In genomic region chr10:128041636-128042035, GRCm38 (mm10) we compare ENCODE assay signal across 20 mouse cellular contexts. TPM values are rescaled to one million over a fixed set of nuclear protein-coding genes. Genes with fewer than 3 reads are reported as not detected.
"Had no signal": no experiment of that assay in that cellular context is flagged by ENCODE, and none has a peak within 500 bp of the region (broad histone marks: within the 10 kb centered on the region; RNA-seq: fewer than 3 reads in every experiment).

No protein-coding gene starts in this region.

- H3K27ac ChIP-seq: kidney, postnatal 0 days; limb, embryonic 15.5 days; liver, embryonic 14.5 days; neural tube, embryonic 15.5 days had no signal

- H3K27me3 ChIP-seq: limb, embryonic 15.5 days; neural tube, embryonic 15.5 days had no signal

- DNase-seq: kidney, postnatal 36 days; layer of hippocampus, adult 9-11 months; layer of hippocampus, postnatal 36 days; lung, adult 18-20 months; midbrain, embryonic 14.5 days; right cerebral cortex, adult 18-20 months; right cerebral cortex, postnatal 25 days; thymus, postnatal 36 days had no signal

- H3K9me3 ChIP-seq: limb, embryonic 15.5 days; neural tube, embryonic 15.5 days had no signal

- H3K4me2 ChIP-seq: limb, embryonic 15.5 days; neural tube, embryonic 15.5 days had no signal

- H3K4me3 ChIP-seq: limb, embryonic 15.5 days; myocyte; neural tube, embryonic 15.5 days had no signal

- H3K9ac ChIP-seq: limb, embryonic 15.5 days; liver, embryonic 14.5 days; neural tube, embryonic 15.5 days had no signal

RNA-seq across cellular contexts. Expression of gene Hsd17b6, which starts 34.2 kb away (rescaled TPM):
- total RNA-seq: layer of hippocampus, adult 18-20 months; layer of hippocampus, postnatal 36 days; left cerebral cortex, adult 8-10 months; left cerebral cortex, postnatal 25 days had no signal
- polyA plus RNA-seq: kidney, postnatal 0 days; limb, embryonic 11.5 days; limb, embryonic 15.5 days; liver, embryonic 14.5 days; lung, embryonic 16.5 days; midbrain, embryonic 14.5 days; myocyte; neural tube, embryonic 11.5 days; neural tube, embryonic 15.5 days; stomach, embryonic 16.5 days had no signal
